Mouse (Mus musculus): ENCODE data around the gene Usp28.

GRCm38 (mm10) chr9:48976661-48977355, 8.4 kb upstream of the Usp28 start:
- TF ChIP-seq POLR2A (IDR thresholded peaks at IDR 0.05; ENCODE audit: low read depth, low read length) (no peak), CTCF (IDR thresholded peaks at IDR 0.05; ENCODE audit: extremely low read depth, insufficient read depth, insufficient read length, insufficient replicate concordance) (no peak)
